Mouse (Mus musculus) erythroblast, embryonic 14.5 days (primary cell): Measurements from ENCODE around the gene Dph1. TPM values are rescaled to one million over a fixed set of nuclear protein-coding genes. Genes with fewer than 3 reads are reported as not detected.

Experiments
- H3K27me3 ChIP-seq: 2 replicates; pipeline ENCODE4 v1.6.1; 2012; ENCODE audit warnings: inconsistent platforms; ENCODE audit not compliant: control insufficient read depth
- H3K36me3 ChIP-seq: 2 replicates; pipeline ENCODE4 v1.6.1; 2012; ENCODE audit warnings: mild to moderate bottlenecking, inconsistent platforms; ENCODE audit not compliant: control insufficient read depth
- H3K4me1 ChIP-seq: 2 replicates; pipeline ENCODE4 v1.6.1; 2012; ENCODE audit warnings: inconsistent platforms; ENCODE audit not compliant: control insufficient read depth
- H3K4me3 ChIP-seq: replicated peaks from 2 replicates; pipeline ENCODE3; 2012; ENCODE audit warnings: moderate library complexity, mild to moderate bottlenecking, inconsistent platforms
- H3K9me3 ChIP-seq: 2 replicates; pipeline ENCODE4 v1.6.1; 2012; ENCODE audit warnings: low read length, inconsistent platforms, mixed read lengths; ENCODE audit not compliant: control insufficient read depth
- GATA1 ChIP-seq: IDR thresholded peaks from 2 replicates; pipeline ENCODE4 v1.6.1; 2012; ENCODE audit warnings: low read length, inconsistent platforms, mixed read lengths
- TAL1 ChIP-seq: IDR thresholded peaks from 3 replicates; pipeline ENCODE4 v1.6.1; 2012; ENCODE audit warnings: low read length, inconsistent platforms, mixed read lengths
- polyA plus RNA-seq: library from polyadenylated mRNA; stranded (reverse); fragments of >175 nt; gene quantifications from 2 replicates; pipeline ENCODE4 v1.2.3, GENCODE M21; 2012

Gene Dph1
- polyA plus RNA-seq, 1 experiment: 1.4 TPM

- Histone ChIP-seq H3K36me3 (0 out of 2 replicates have a peak, but pooled peaks cover under 1% of the 10 kb centered on the region), H3K4me3 (no peak overlapping the region), H3K27me3 (no peaks in the 10 kb centered on the region), H3K9me3 (no peaks in the 10 kb centered on the region), H3K4me1 (no peaks in the 10 kb centered on the region)
- TF ChIP-seq TAL1 (no peak), GATA1 (no peak)
Measured at GRCm38 (mm10) chr11:75134485-75135068, 56.5 kb downstream of the Dph1 start.

DNA sequence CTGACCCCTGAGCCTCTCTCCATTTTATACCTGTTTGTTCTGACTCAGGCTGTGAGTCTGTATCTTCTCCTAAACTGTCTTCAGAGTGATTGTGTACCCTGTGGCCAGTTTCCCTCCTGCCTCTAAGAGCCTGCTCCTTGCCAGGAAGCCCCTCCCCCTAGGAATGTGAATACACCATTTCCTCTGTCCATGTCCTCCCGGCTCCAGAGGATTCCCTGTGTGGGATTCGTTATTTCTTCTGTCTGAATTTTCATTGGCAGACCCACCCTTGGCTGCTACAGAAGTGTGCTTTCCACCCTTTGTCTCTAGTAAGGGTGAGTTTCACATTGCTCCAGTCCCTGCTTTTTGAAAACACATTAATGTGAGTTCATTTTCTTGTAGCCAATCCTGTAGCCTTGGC, 57.1 kb downstream of the Dph1 start:
- Histone ChIP-seq H3K4me1 (no peaks in the 10 kb centered on the region), H3K27me3 (no peaks in the 10 kb centered on the region), H3K36me3 (no peaks in the 10 kb centered on the region), H3K4me3 (no peak overlapping the region), H3K9me3 (no peaks in the 10 kb centered on the region)
- TF ChIP-seq TAL1 (no peak), GATA1 (no peak)

DNA sequence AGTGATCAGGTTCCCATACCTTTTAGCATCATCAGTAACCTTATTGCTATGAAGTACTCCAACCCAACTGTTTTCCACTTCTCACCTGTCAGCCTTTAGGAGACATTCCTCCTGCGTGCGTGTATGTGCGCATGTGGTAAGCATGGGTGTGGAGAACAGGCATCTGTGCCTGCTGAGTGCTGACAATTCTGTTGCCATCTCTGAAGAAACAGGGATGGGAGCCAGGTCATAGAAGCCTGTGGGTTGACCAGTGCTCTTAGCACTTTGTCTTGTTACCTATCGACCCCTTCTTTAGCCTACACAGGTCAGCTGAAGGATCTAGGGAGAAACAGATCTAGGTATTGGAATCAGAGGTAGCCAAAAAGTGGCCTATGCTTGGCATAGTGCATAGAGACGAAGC, 57.6 kb downstream of the Dph1 start:
- no peak for TF ChIP-seq TAL1
- TF ChIP-seq GATA1: no peak
- Histone ChIP-seq H3K4me1 (no peaks in the 10 kb centered on the region), H3K4me3 (no peak overlapping the region), H3K36me3 (no peaks in the 10 kb centered on the region), H3K27me3 (no peaks in the 10 kb centered on the region), H3K9me3 (no peaks in the 10 kb centered on the region)

DNA sequence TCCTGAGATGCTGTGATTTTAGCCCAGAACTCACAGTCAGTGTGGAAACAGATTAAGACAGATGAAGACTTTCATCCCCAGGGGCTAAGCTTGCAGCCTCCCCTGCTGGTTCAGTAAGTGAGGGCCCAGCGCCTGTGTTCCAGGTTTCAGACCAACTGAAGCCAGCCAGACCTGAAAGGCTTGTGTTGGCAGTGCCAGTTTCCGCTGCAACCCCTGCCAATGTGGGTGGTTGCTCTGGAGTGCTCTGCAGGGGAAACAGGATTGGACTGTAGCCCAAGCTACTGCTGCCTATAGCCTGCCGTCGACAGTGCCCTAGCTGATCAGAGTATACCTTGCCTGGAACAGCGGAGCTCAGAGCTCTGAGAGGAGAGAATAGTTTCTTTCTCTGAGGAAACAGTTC, 58.8 kb downstream of the Dph1 start:
- Histone ChIP-seq H3K4me1 (no peaks in the 10 kb centered on the region), H3K36me3 (no peaks in the 10 kb centered on the region; the same call in 1 of the 2 replicates), H3K4me3 (no peak overlapping the region), H3K27me3 (no peaks in the 10 kb centered on the region), H3K9me3 (no peaks in the 10 kb centered on the region)
- no peak for TF ChIP-seq TAL1
- no peak for TF ChIP-seq GATA1

DNA sequence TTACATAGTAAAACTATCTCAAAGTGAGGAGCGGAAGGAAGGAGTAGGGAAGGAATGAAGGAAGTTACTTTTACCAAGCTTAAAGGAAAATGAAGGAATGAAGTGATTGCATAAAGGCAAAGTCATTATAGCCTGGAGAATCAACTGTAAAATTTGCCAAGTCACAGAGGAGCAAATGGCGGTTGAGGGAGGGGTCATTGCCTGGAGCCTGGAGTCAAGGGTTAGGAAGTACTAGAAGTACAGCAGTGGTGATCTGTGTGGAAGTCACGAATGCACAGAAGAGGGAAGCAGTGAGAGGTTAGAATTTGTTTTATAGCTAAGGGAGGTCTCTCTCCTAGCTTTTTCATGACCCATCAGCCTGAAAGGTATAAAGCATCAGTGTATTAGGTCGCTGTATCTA, 59.7 kb downstream of the Dph1 start:
- Histone ChIP-seq H3K9me3 (no peaks in the 10 kb centered on the region), H3K4me3 (no peak overlapping the region), H3K36me3 (no peaks in the 10 kb centered on the region; the same call in 1 of the 2 replicates), H3K4me1 (no peaks in the 10 kb centered on the region), H3K27me3 (no peaks in the 10 kb centered on the region)
- TF ChIP-seq GATA1: no peak

DNA sequence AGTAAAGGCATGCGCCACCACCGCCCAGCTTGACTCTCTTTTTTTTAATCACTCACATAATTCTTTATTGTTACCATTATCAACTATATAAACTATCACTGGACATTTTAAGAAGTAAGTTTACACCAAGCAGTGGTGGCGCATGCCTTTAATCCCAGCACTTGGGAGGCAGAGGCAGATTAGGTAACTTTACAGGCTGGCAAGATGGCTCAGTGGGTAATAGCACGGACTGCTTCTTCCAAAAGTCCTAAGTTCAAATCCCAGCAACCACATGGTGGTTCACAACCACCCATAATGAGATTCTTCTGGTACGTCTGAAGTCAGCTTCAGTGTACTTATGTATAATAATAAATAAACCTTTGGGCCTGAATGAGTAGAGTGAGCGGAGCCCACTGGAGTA, 61.6 kb downstream of the Dph1 start:
- no peaks in the 10 kb centered on the region for H3K27me3 ChIP-seq
- H3K4me3 ChIP-seq: no peak overlapping the region
- no peaks in the 10 kb centered on the region; the same call in 1 of the 2 replicates for H3K36me3 ChIP-seq
- no peaks in the 10 kb centered on the region for H3K4me1 ChIP-seq
- H3K9me3 ChIP-seq: no peaks in the 10 kb centered on the region
- no peak for TF ChIP-seq TAL1
- TF ChIP-seq GATA1: no peak

Other genes starting within 250 kb of the Dph1 start
- 0.02 and 0.06 TPM in 2 replicates for gene Hic1, start 21.7 kb downstream of the Dph1 start, polyA plus RNA-seq
- 0.13 and 0.47 TPM in 2 replicates for gene Ovca2, start 12.4 kb downstream of the Dph1 start, polyA plus RNA-seq
- gene Rtn4rl1, start 2.5 kb upstream of the Dph1 start, polyA plus RNA-seq: 0.01 TPM in 1 of 2 replicates, not detected in the other
- 7.1 and 7.4 TPM in 2 replicates for gene Rpa1, start 157.1 kb upstream of the Dph1 start, polyA plus RNA-seq
- gene Smyd4, start 157.2 kb upstream of the Dph1 start, polyA plus RNA-seq: 0.19 and 0.22 TPM in 2 replicates
- gene Serpinf1, start 231.5 kb upstream of the Dph1 start, polyA plus RNA-seq: 0.18 and 0.25 TPM in 2 replicates
- 0.36 and 0.42 TPM in 2 replicates for gene Serpinf2, start 248.3 kb upstream of the Dph1 start, polyA plus RNA-seq